Mouse (Mus musculus): ENCODE data around the gene Hes1.

DNA sequence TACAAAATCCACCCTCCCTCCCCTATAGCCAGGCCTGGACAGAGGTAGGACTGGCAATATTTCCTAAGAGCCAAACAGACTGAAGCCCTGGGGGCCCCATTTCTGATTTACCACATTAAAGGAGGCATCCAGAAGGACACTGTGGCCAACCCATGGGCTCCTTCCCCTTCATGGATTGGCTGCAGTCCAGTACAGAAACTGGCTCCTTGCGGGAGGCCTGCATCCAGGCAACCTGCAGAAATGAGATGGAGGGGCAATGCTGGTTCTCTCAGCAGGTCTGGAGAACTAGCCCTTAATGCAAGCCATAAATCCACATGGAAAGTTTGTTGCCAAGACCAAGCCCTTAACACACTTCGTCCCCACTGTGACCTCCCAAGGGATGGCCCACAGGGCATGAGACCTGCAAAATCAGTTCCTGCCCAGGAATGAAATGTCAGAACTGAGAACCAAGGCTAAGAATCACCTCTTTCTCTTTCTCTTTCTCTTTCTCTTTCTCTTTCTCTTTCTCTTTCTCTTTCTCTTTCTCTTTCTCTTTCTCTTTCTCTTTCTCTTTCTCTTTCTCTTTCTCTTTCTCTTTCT, 31.8 kb upstream of the Hes1 start:
- TF ChIP-seq POLR2A (IDR thresholded peaks at IDR 0.05; ENCODE audit: control insufficient read depth, low read depth, low read length) = no peak
- TF ChIP-seq CTCF (IDR thresholded peaks at IDR 0.05; ENCODE audit: control insufficient read depth, insufficient read depth, insufficient replicate concordance, low read depth, low read length) = no peak

Data from testis, adult 2 months (tissue).